Mouse (Mus musculus) liver, embryonic 14.5 days (tissue): ENCODE results near the gene Pola1. TPM values are rescaled to one million over a fixed set of nuclear protein-coding genes. Genes with fewer than 3 reads are reported as not detected.

Experiments used
- ATAC-seq: fragments of 200-750 bp; cut with Nextera tagmentation; 2 replicates; pipeline ENCODE4 v1.8.0; 2017; ENCODE audit warnings: moderate number of reproducible peaks, mild to moderate bottlenecking, moderate library complexity; ENCODE audit not compliant: insufficient read depth
- DNase-seq, 3 experiments: peaks; one replicate each; pipeline ENCODE4 v3.0.0-alpha.2; 2012 to 2013; ENCODE audit warnings: low read depth in 3 of 3, low spot score in 3 of 3
- H3K27ac ChIP-seq: fragments of 300-500 bp; sonication (generic); 2 replicates; pipeline ENCODE4 v1.5.1; 2014; ENCODE audit warnings: moderate library complexity, mild to moderate bottlenecking, control low read depth, inconsistent platforms
- H3K27me3 ChIP-seq: fragments of 300-500 bp; sonication (generic); 2 replicates; pipeline ENCODE4 v1.6.1; 2014; ENCODE audit warnings: mild to moderate bottlenecking, low read length, moderate library complexity; ENCODE audit not compliant: control insufficient read depth, insufficient read depth
- H3K36me3 ChIP-seq: fragments of 300-500 bp; sonication (generic); replicated peaks from 2 replicates; pipeline ENCODE4 v1.6.1; 2014; ENCODE audit warnings: low read depth; ENCODE audit not compliant: control insufficient read depth, insufficient read depth
- H3K4me1 ChIP-seq, 2 experiments: fragments of 200-500 bp in 1 of 2; fragments of 300-500 bp in 1 of 2; sonication (generic) in 1 of 2; replicated peaks; 2 replicates each; pipeline ENCODE4 v1.6.1; 2012 to 2014; ENCODE audit warnings: antibody characterized with exemption in 1 of 2, inconsistent platforms in 1 of 2, low read length in 1 of 2; ENCODE audit not compliant: control insufficient read depth in 2 of 2, insufficient read depth in 2 of 2
- H3K4me2 ChIP-seq: fragments of 300-500 bp; sonication (generic); 2 replicates; pipeline ENCODE4 v1.6.1; 2014; ENCODE audit warnings: low read depth, mild to moderate bottlenecking, control low read depth, moderate library complexity
- H3K4me3 ChIP-seq, 2 experiments: fragments of 200-500 bp in 1 of 2; fragments of 300-500 bp in 1 of 2; sonication (generic) in 1 of 2; 2 replicates each; pipeline ENCODE4 v1.5.1; 2012 to 2014; ENCODE audit warnings: low read depth in 2 of 2, low read length in 2 of 2, mild to moderate bottlenecking in 2 of 2, control low read depth in 1 of 2, inconsistent platforms in 1 of 2, moderate library complexity in 1 of 2; ENCODE audit not compliant: insufficient read depth in 1 of 2
- H3K9ac ChIP-seq: fragments of 300-500 bp; sonication (generic); replicated peaks from 2 replicates; pipeline ENCODE4 v1.6.1; 2014; ENCODE audit warnings: mild to moderate bottlenecking, control low read depth, moderate library complexity
- H3K9me3 ChIP-seq: fragments of 300-500 bp; sonication (generic); 2 replicates; pipeline ENCODE4 v1.6.1; 2016; ENCODE audit warnings: low read length, mixed read lengths; ENCODE audit not compliant: control insufficient read depth
- CTCF ChIP-seq: IDR thresholded peaks from 2 replicates; pipeline ENCODE4 v1.5.1; 2016; ENCODE audit warnings: antibody characterized with exemption, low read depth, control low read depth
- EP300 ChIP-seq: IDR thresholded peaks from 2 replicates; pipeline ENCODE4 v1.6.1; 2016; ENCODE audit warnings: antibody characterized with exemption, low read depth
- WGBS: fragments of 180-500 bp; shearing (Covaris S2); extraction: QIAGEN DNeasy Blood & Tissue Kit; methylation state at CpG from one replicate; pipeline ENCODE4 v1.1.7; 2014; ENCODE audit not compliant: insufficient replicate concordance; 5-methylcytosine and 5-hydroxymethylcytosine counted together
- polyA plus RNA-seq, 2 experiments: library from polyadenylated mRNA; depleted of rRNA in 1 of 2; stranded (reverse) in 1 of 2; unstranded in 1 of 2; fragments of >200 nt; fragmentation: Nextera tagmentation in 1 of 2; extraction: Ambion mirVana in 1 of 2; gene quantifications; 2 replicates each; pipeline versions ENCODE4 v1.2.1 to v1.2.3; 2012 to 2014

Gene Pola1
- polyA plus RNA-seq, 2 experiments = 6.7 to 14.3 TPM

GRCm38 (mm10) chrX:93664787-93665186 lies 32.8 kb upstream of the Pola1 start:
- peak in 2 of 3 experiments; percentile 14 to 66 for DNase-seq
- Histone ChIP-seq H3K27me3 (no peaks in the 10 kb centered on the region), H3K36me3 (no peaks in the 10 kb centered on the region), H3K4me2 (no peak overlapping the region), H3K9ac (no peak overlapping the region), H3K9me3 (no peaks in the 10 kb centered on the region), H3K27ac (no peak overlapping the region; the same call in 1 of the 2 replicates), H3K4me3 (no peak overlapping the region), H3K4me1 (peaks cover 8 to 11% of the 10 kb centered on the region in 2 experiments)
- ATAC-seq = peak; percentile 66; the same call in 1 of the 2 replicates
- TF ChIP-seq CTCF = no peak
- TF ChIP-seq EP300 = no peak
- 21% methylated on average over 4 of the region's 4 CpGs for WGBS

GRCm38 (mm10) chrX:93663919-93664586 lies 32.1 kb upstream of the Pola1 start:
- Histone ChIP-seq H3K4me3 (no peak overlapping the region), H3K27ac (no peak overlapping the region), H3K36me3 (no peaks in the 10 kb centered on the region), H3K4me1 (peaks cover 8 to 11% of the 10 kb centered on the region in 2 experiments), H3K4me2 (no peak overlapping the region), H3K9me3 (no peaks in the 10 kb centered on the region), H3K27me3 (no peaks in the 10 kb centered on the region), H3K9ac (no peak overlapping the region)
- peak; percentile 47; the same call in 1 of the 2 replicates for ATAC-seq
- DNase-seq = peak in 2 of 3 experiments; percentile 6 to 19
- 52% methylated on average over 5 of the region's 5 CpGs for WGBS
- TF ChIP-seq EP300 (0 out of 2 replicates have a peak, but pooled peaks have one; percentile 32), CTCF (no peak)

- Histone ChIP-seq H3K4me1 (0 out of 4 replicates have a peak, but pooled peaks cover 0 to 2% of the 10 kb centered on the region in 2 experiments), H3K27ac (no peak overlapping the region), H3K9me3 (no peaks in the 10 kb centered on the region), H3K9ac (no peak overlapping the region), H3K4me3 (no peak overlapping the region), H3K36me3 (no peaks in the 10 kb centered on the region), H3K27me3 (no peaks in the 10 kb centered on the region), H3K4me2 (no peak overlapping the region)
- no peak for ATAC-seq
- DNase-seq = no peak
- 67% methylated on average over 5 of the region's 5 CpGs for WGBS
- no peak for TF ChIP-seq CTCF
- TF ChIP-seq EP300 = no peak
Observed at GRCm38 (mm10) chrX:93655153-93655552, 23.2 kb upstream of the Pola1 start.

GRCm38 (mm10) chrX:93654218-93655002 lies 22.5 kb upstream of the Pola1 start, which contains the start of gene Pcyt1b:
TSS of gene Pcyt1b (plus strand) at chrX:93654863.
- no peak for DNase-seq

GRCm38 (mm10) chrX:93650738-93651137 lies 18.8 kb upstream of the Pola1 start:
- Histone ChIP-seq H3K4me1 (0 out of 4 replicates have a peak, but pooled peaks cover 0 to 2% of the 10 kb centered on the region in 2 experiments), H3K9me3 (no peaks in the 10 kb centered on the region), H3K36me3 (no peaks in the 10 kb centered on the region), H3K4me3 (no peak overlapping the region), H3K9ac (no peak overlapping the region), H3K27me3 (no peaks in the 10 kb centered on the region), H3K4me2 (no peak overlapping the region), H3K27ac (no peak overlapping the region)
- no peak for DNase-seq
- ATAC-seq = no peak
- WGBS = 72% methylated on average over 2 of the region's 2 CpGs
- no peak for TF ChIP-seq CTCF

More at GRCm38 (mm10) chrX:93654218-93655002, 22.5 kb upstream of the Pola1 start, which contains the start of gene Pcyt1b:
- no peak within 1 kb of the TSS for H3K27ac ChIP-seq
- H3K36me3 ChIP-seq = no peaks in the 10 kb centered on the region
- no peak within 1 kb of the TSS for H3K4me2 ChIP-seq
- no peak within 1 kb of the TSS for H3K9ac ChIP-seq
- 0 out of 4 replicates have a peak, but pooled peaks cover 0 to 2% of the 10 kb centered on the region in 2 experiments for H3K4me1 ChIP-seq
- H3K9me3 ChIP-seq = no peaks in the 10 kb centered on the region
- WGBS = 36% methylated on average over 3 of the region's 3 CpGs
- H3K27me3 ChIP-seq = no peaks in the 10 kb centered on the region
- TF ChIP-seq CTCF (no peak), EP300 (no peak)
- no peak within 1 kb of the TSS for H3K4me3 ChIP-seq
- ATAC-seq = no peak
